Mouse (Mus musculus) heart, embryonic 10.5 days (tissue): Measurements from ENCODE around the gene 1700003F12Rik. TPM values are rescaled to one million over a fixed set of nuclear protein-coding genes. Genes with fewer than 3 reads are reported as not detected.

Experiments used
- DNase-seq: peaks from one replicate; pipeline ENCODE4 v3.0.0-alpha.2; 2017; ENCODE audit warnings: low spot score
- H3K27ac ChIP-seq: fragments of 300-500 bp; sonication (generic); 2 replicates; pipeline ENCODE4 v1.5.1; 2016; ENCODE audit warnings: mild to moderate bottlenecking
- H3K27me3 ChIP-seq: fragments of 300-500 bp; sonication (generic); 2 replicates; pipeline ENCODE4 v1.6.1; 2016; ENCODE audit warnings: mild to moderate bottlenecking; ENCODE audit not compliant: poor library complexity, insufficient read depth, severe bottlenecking
- H3K36me3 ChIP-seq: fragments of 300-500 bp; sonication (generic); 2 replicates; pipeline ENCODE4 v1.6.1; 2016; ENCODE audit warnings: mild to moderate bottlenecking, moderate library complexity
- H3K4me1 ChIP-seq: fragments of 300-500 bp; sonication (generic); 2 replicates; pipeline ENCODE4 v1.6.1; 2016; ENCODE audit warnings: mild to moderate bottlenecking
- H3K4me3 ChIP-seq: fragments of 300-500 bp; sonication (generic); 2 replicates; pipeline ENCODE4 v1.5.1; 2016; ENCODE audit warnings: mild to moderate bottlenecking, moderate library complexity
- H3K9me3 ChIP-seq: fragments of 300-500 bp; sonication (generic); 2 replicates; pipeline ENCODE4 v1.6.1; 2016; ENCODE audit warnings: mild to moderate bottlenecking, moderate library complexity
- WGBS: fragments of 180-500 bp; shearing (Covaris S2); methylation state at CpG from one replicate; pipeline ENCODE4 v1.1.7; 2016; 5-methylcytosine and 5-hydroxymethylcytosine counted together
- polyA plus RNA-seq: library from polyadenylated mRNA; unstranded; fragments of >200 nt; fragmentation: Nextera tagmentation; extraction: Ambion mirVana; gene quantifications from 2 replicates; pipeline ENCODE4 v1.2.1, GENCODE M21; 2016

The 1700003F12Rik gene
- polyA plus RNA-seq, 1 experiment from 2014 or later = 1.2 TPM

GRCm38 (mm10) chr2:154526531-154526930 lies 20.4 kb upstream of the 1700003F12Rik start:
- Histone ChIP-seq H3K4me1 (no peaks in the 10 kb centered on the region), H3K4me3 (no peak overlapping the region), H3K36me3 (peaks cover 84% of the 10 kb centered on the region), H3K27ac (no peak overlapping the region), H3K9me3 (no peaks in the 10 kb centered on the region), H3K27me3 (no peaks in the 10 kb centered on the region)
- 85% methylated on average over 3 of the region's 3 CpGs for WGBS
- DNase-seq = no peak

GRCm38 (mm10) chr2:154532888-154533287 lies 14.0 kb upstream of the 1700003F12Rik start:
- H3K4me1 ChIP-seq = peaks cover 13% of the 10 kb centered on the region
- WGBS = 59% methylated on average over 3 of the region's 3 CpGs
- no peak for DNase-seq
- H3K4me3 ChIP-seq = no peak overlapping the region
- H3K9me3 ChIP-seq = no peaks in the 10 kb centered on the region
- no peaks in the 10 kb centered on the region for H3K27me3 ChIP-seq
- H3K27ac ChIP-seq = no peak overlapping the region
- H3K36me3 ChIP-seq = peaks cover 71% of the 10 kb centered on the region

DNA sequence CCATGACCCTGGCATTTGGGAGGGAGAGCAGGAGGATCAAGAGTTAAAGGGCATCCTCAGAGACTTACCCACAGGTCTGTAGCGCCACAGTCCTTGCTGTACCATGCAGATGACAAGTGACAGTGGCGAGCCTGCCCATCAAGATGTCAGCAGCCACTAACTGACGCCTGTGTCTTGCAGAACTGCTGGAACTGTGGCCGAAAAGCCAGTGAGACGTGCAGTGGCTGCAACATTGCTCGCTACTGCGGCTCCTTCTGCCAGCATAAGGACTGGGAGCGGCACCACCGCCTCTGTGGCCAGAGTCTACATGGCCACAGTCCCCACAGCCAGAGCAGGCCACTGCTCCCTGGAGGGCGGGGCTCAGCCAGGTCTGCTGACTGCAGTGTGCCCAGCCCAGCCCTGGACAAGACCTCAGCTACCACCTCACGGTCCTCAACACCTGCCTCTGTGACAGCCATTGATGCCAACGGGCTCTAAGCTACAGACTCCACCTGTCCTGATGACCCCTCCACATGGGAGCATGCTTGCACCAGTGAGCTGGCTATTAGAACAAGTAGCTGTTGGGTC lies 12.1 kb upstream of the 1700003F12Rik start:
- Histone ChIP-seq H3K36me3 (peaks cover 57% of the 10 kb centered on the region), H3K27me3 (no peaks in the 10 kb centered on the region), H3K4me3 (no peak overlapping the region), H3K27ac (0 out of 2 replicates have a peak overlapping the region, but pooled peaks have one; percentile 44), H3K4me1 (peaks cover 21% of the 10 kb centered on the region), H3K9me3 (no peaks in the 10 kb centered on the region)
- no peak for DNase-seq
- WGBS = 64% methylated on average over 12 of the region's 12 CpGs

DNA sequence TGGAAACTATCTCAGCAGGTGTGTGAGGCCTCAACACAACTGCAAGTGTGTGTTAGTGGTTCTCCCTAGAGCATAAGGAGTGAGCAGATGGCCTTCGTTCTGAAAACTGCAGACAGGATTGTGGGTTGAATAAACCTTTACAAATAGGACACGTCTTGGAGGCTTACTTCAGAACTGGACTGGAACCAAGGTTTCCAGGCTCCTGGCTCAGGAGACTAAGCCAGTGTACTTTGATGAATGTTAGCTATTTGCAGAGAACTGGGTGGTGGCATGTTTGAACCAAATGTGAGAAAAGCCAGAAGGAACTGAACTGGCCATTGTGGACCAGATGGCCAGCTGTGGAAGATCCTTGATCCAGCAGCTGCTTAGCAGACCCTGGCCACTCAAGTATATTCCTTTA lies 8.6 kb upstream of the 1700003F12Rik start:
- Histone ChIP-seq H3K27me3 (no peaks in the 10 kb centered on the region), H3K36me3 (peaks cover 33% of the 10 kb centered on the region), H3K9me3 (no peaks in the 10 kb centered on the region), H3K4me3 (no peak overlapping the region), H3K4me1 (peaks cover 21% of the 10 kb centered on the region), H3K27ac (no peak overlapping the region)
- WGBS = 68% methylated on average over 2 of the region's 2 CpGs
- DNase-seq = peak; percentile 55

DNA sequence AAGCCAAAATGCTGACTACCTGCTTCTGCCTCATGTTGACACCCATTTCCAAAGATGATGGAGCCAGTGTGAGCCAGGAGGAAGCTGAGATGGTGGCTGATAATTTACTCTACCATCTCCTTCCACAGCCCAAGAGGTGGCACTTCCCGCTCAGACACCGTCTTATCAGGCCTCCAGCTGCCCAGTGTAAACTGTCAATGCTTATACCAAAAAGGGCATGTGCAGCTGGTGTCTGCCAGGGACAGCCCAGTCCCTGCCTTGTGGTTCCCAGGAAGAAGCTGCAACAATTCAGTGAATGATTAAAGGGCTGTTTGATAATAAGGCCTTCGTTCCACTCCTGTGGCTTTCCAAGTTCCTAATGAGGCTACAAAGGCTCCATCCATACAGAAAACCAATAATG lies 8.2 kb upstream of the 1700003F12Rik start:
- H3K36me3 ChIP-seq = peaks cover 32% of the 10 kb centered on the region
- DNase-seq = no peak
- H3K4me3 ChIP-seq = no peak overlapping the region
- H3K9me3 ChIP-seq = no peaks in the 10 kb centered on the region
- no peaks in the 10 kb centered on the region for H3K27me3 ChIP-seq
- WGBS = 28% methylated on average over 3 of the region's 3 CpGs
- H3K27ac ChIP-seq = no peak overlapping the region
- H3K4me1 ChIP-seq = peaks cover 21% of the 10 kb centered on the region

DNA sequence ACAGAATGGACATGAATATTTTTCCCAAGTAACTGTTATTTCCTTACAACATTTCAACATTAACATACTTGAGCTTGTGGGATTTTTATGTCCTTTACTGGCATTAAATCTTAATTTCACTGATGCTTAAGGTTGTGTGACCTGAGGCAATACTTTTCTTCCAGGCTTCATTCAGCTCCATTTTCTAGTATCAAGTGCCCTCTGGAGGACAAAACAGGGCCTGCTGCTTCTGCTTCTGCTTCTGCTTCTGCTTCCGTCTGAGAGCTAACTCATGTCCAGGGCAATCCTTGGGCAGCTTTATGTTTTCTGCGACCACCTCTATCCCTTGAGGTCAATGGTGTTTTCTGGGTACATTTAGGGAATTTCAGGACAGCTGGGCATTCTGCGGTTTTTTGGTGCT lies 7.2 kb upstream of the 1700003F12Rik start:
- Histone ChIP-seq H3K9me3 (no peaks in the 10 kb centered on the region), H3K4me1 (peaks cover 15% of the 10 kb centered on the region), H3K27me3 (no peaks in the 10 kb centered on the region), H3K36me3 (peaks cover 27% of the 10 kb centered on the region), H3K4me3 (no peak overlapping the region), H3K27ac (no peak overlapping the region)
- no peak for DNase-seq
- 75% methylated on average over 3 of the region's 3 CpGs for WGBS

GRCm38 (mm10) chr2:154541630-154542029 lies 5.3 kb upstream of the 1700003F12Rik start:
- Histone ChIP-seq H3K27me3 (peaks cover 1% of the 10 kb centered on the region; the same call in 1 of the 2 replicates), H3K4me3 (no peak overlapping the region), H3K9me3 (no peaks in the 10 kb centered on the region), H3K27ac (no peak overlapping the region), H3K4me1 (peaks cover 8% of the 10 kb centered on the region; the same call in 1 of the 2 replicates), H3K36me3 (peaks cover 11% of the 10 kb centered on the region)
- no peak for DNase-seq
- WGBS = 75% methylated on average over 2 of the region's 2 CpGs

GRCm38 (mm10) chr2:154543567-154544347 lies 3.1 kb upstream of the 1700003F12Rik start:
- Histone ChIP-seq H3K4me3 (no peak overlapping the region), H3K27me3 (peaks cover 11% of the 10 kb centered on the region; the same call in 1 of the 2 replicates), H3K27ac (no peak overlapping the region), H3K36me3 (no peaks in the 10 kb centered on the region; the same call in 1 of the 2 replicates), H3K9me3 (no peaks in the 10 kb centered on the region), H3K4me1 (peaks cover 3% of the 10 kb centered on the region)
- WGBS = 82% methylated on average over 9 of the region's 9 CpGs
- no peak for DNase-seq

GRCm38 (mm10) chr2:154548688-154549087 lies 1.8 kb downstream of the 1700003F12Rik start:
- Histone ChIP-seq H3K4me3 (no peak overlapping the region), H3K27ac (no peak overlapping the region), H3K36me3 (no peaks in the 10 kb centered on the region), H3K9me3 (no peaks in the 10 kb centered on the region), H3K27me3 (peaks cover 55% of the 10 kb centered on the region), H3K4me1 (peaks cover 26% of the 10 kb centered on the region)
- no peak for DNase-seq
- 40% methylated on average over 3 of the region's 3 CpGs for WGBS

GRCm38 (mm10) chr2:154549127-154549885 lies 2.4 kb downstream of the 1700003F12Rik start:
- Histone ChIP-seq H3K4me1 (peaks cover 26% of the 10 kb centered on the region), H3K36me3 (no peaks in the 10 kb centered on the region), H3K4me3 (peak overlapping the region; percentile 67), H3K27me3 (peaks cover 57% of the 10 kb centered on the region), H3K27ac (peak overlapping the region; percentile 75), H3K9me3 (no peaks in the 10 kb centered on the region)
- DNase-seq = peak; percentile 89
- 5% methylated on average over 48 of the region's 48 CpGs for WGBS

DNA sequence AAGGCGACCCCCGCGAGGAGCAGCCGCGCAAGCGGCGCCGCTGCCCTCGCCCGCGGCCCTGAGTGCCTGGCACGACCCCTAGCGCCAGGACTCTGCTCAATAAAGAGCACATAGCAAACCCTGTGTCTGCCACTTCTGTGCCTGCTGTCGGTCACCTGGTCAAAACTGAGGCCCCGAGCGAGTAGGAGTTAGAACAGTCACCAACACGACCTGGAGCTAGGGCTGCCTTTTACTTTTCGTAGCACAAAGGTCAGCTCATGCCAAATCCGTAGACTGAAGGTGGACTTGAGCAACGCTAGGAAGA lies 3.0 kb downstream of the 1700003F12Rik start:
- peaks cover 26% of the 10 kb centered on the region for H3K4me1 ChIP-seq
- no peak overlapping the region for H3K27ac ChIP-seq
- no peak for DNase-seq
- H3K27me3 ChIP-seq = peaks cover 62% of the 10 kb centered on the region
- no peaks in the 10 kb centered on the region for H3K36me3 ChIP-seq
- peak overlapping the region; percentile 67 for H3K4me3 ChIP-seq
- WGBS = 14% methylated on average over 20 of the region's 20 CpGs
- H3K9me3 ChIP-seq = no peaks in the 10 kb centered on the region

- Histone ChIP-seq H3K4me3 (no peak overlapping the region), H3K27me3 (peaks cover 70% of the 10 kb centered on the region), H3K27ac (no peak overlapping the region), H3K4me1 (peaks cover 31% of the 10 kb centered on the region), H3K9me3 (no peaks in the 10 kb centered on the region), H3K36me3 (no peaks in the 10 kb centered on the region)
- no peak for DNase-seq
- 58% methylated on average over 2 of the region's 2 CpGs for WGBS
Measured at GRCm38 (mm10) chr2:154550937-154551336, 4.1 kb downstream of the 1700003F12Rik start.

GRCm38 (mm10) chr2:154551476-154551875 lies 4.6 kb downstream of the 1700003F12Rik start, which contains the start of gene Actl10:
TSS of gene Actl10 (plus strand) at chr2:154551776.
- 69% methylated on average over 4 of the region's 4 CpGs for WGBS
- H3K4me1 ChIP-seq = peaks cover 31% of the 10 kb centered on the region
- peak within 1 kb of the TSS; percentile 75 for H3K27ac ChIP-seq

More at GRCm38 (mm10) chr2:154551476-154551875, 4.6 kb downstream of the 1700003F12Rik start, which contains the start of gene Actl10:
- Histone ChIP-seq H3K9me3 (no peaks in the 10 kb centered on the region), H3K36me3 (no peaks in the 10 kb centered on the region), H3K27me3 (peaks cover 70% of the 10 kb centered on the region), H3K4me3 (peak within 1 kb of the TSS; percentile 51)
- DNase-seq = no peak
